Mouse (Mus musculus) R1 (cell line): ENCODE results near the gene Zfp938.
A peak's percentile ranks its signal among the peaks of the same experiment; 100 is the strongest.

ENCODE experiments used
- DNase-seq: peaks from one replicate; pipeline ENCODE4 v3.0.0-alpha.2; 2018; ENCODE audit warnings: low read depth, low spot score

Zfp938 gene

DNA sequence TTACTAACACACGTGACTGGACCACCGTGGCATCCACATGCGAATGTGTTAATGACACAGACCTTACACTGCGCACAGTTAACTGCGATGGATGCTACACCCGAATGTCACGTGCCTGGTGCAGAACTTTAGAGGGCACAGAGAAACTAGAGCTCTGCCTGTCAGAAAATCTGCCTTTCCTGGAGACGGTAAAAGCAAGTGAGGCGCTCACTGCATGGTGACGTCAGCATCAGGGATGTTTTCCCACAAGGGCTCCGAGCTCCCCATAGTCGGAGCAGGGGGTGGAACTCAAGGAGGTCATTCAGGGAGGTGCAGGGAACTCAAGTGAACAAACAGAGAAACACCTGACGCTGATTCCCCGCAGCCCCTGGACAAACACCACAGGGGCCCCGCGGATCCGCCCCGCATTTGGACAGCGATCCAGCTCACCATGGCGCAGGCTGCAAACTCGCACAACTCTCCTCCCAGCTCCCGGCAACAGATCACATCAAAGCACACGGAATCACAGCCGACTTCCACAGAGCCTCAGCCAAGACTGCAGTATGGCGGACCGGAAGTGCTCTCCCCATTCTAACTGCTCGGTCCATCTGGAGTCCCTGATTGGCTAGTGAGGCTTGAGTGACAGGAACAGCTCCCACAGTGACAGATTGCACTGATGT is at the start of gene Zfp938:
Zfp938 (minus strand) TSS at position 539 of the 659 bp plus-strand sequence.
- peak; percentile 97 for DNase-seq

DNA sequence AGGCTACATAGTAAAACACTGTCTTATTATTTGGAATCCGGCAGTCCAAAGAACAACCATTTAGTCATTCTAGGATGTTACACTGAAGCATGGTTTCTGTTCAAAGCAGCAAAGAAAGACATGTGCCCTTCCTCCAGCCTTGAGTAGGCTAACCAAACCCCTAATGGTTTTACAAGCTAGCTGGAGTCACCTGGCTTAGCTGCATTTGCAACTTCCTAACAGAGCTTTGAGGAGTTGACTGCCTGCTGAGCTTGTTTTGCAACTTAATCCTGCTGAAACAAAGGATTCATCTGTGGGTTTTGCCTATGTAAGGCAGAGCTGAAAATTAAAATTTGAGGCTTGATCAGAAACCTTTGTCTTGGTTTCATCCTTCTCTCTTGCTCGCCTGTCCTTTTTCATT is 16.3 kb upstream of the Zfp938 start:
- DNase-seq: peak; percentile 75

DNA sequence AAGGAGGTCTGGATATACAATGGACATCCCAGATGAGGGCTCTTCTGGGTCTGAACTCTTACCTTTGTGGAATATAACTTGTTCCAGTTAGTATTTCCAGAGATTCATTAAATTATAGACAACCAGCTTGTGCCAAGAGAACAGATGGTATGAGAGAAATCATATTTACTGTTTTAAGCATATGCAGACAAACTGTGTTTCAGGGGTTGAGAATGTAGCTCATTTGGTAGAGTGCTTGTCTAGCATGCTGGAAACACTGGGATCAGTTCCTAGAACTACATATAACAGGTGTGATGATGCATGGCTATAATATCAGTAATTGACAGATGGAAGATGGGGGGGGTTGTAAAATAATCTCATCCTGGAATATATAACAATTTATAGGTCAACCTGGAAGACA is 3.9 kb upstream of the Zfp938 start:
- no peak for DNase-seq

DNA sequence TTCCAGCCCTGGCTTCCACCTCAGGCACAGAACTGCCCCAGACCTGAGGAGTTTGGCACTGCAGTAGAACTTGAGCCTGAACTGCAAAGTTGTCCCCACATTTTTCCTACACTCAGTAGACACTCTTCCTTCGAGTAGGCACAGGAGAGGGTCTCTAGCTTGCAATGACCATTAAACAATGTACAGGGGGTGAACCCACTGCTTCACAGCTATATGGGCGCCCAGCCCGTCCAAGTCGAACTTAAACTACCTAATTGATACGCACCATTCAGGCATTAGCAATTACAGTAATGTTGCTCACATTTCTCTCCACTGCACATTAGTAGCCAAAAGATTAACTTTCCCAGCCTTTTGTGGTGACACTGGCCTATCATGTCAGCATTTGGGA is 315 bp upstream of the Zfp938 start:
- DNase-seq: no peak

DNA sequence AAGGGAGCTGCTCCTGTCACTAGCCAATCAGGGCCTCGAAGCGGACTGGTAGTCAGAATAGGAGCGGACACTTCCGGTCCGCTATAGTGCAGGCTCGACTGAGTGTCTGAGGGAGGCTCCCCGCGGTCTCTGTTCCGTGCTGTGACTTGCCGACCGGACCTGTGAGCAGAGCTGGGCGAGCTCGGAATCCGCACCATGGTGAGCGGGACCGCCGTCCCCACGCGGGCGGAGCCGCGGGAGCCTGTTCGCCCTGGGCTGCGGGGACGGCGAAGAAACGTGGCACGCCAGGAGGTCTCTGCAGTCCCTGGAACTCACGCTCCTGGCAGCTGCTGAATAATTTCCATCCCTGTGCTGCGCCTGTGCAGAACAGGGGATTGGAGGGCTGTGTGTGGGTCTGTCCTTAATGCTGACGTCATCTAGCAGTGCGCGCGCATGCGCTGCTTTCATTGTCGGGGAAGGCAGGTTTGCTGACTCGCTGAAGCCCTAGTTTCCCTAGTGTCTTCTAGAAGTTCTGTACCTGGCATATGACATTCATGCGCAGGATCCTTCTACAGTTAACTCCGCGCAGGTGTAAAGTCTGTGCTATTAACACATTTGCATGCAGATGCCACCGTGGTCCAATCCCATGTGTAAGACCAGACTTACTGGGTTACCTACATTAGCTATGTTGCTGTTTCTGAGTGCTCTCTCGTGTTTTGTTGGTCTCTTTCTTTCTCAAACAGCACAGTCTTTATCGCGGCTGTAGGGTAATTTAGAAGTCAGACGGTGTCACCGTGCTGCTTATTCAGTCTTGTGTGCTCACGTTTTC is 62.6 kb downstream of the Zfp938 start:
- peak; percentile 98 for DNase-seq
